8 mouse cellular contexts compared by ENCODE assay signal in genomic region chr1:87510166-87510691, GRCm38 (mm10). TPM values are rescaled to one million over a fixed set of nuclear protein-coding genes. Genes with fewer than 3 reads are reported as not detected.
DNase-seq lines count a peak whose midpoint lies in the region; ATAC-seq and TF ChIP-seq lines count a peak whose summit lies in the region.

No protein-coding gene starts in this region.

- no peak overlapping the region for H3K27ac ChIP-seq in heart, adult 2 months
- peak overlapping the region; percentile 84 for H3K27ac ChIP-seq in forebrain, embryonic 10.5 days
- no peak overlapping the region for H3K27ac ChIP-seq in liver, adult 2 months (replicated peaks; ENCODE audit: insufficient read depth, low read depth, low read length)
- peak overlapping the region; percentile 33; the same call in 1 of the 2 replicates for H3K27ac ChIP-seq in neural tube, embryonic 15.5 days (replicated peaks)

- H3K4me1 ChIP-seq in heart, adult 2 months (ENCODE audit: control insufficient read depth, insufficient read depth, low read length) = no peaks in the 10 kb centered on the region
- H3K4me1 ChIP-seq in forebrain, embryonic 10.5 days = peaks cover 18% of the 10 kb centered on the region
- no peaks in the 10 kb centered on the region for H3K4me1 ChIP-seq in liver, adult 2 months (ENCODE audit: control insufficient read depth, insufficient read depth, low read length)
- H3K4me1 ChIP-seq in neural tube, embryonic 15.5 days = peaks cover 22% of the 10 kb centered on the region

- ATAC-seq in neural tube, embryonic 15.5 days (ENCODE audit: low FRiP score) = peak; percentile 93

- intact Hi-C loops in heart, adult 2 months (cut with DNase I) = no loop called here

- peak overlapping the region; percentile 37 for H3K4me3 ChIP-seq in heart, adult 2 months
- peak overlapping the region; percentile 79 for H3K4me3 ChIP-seq in forebrain, embryonic 10.5 days
- H3K4me3 ChIP-seq in liver, adult 2 months (ENCODE audit: insufficient read depth, low read depth, low read length) = peak overlapping the region; percentile 34; the same call in 1 of the 2 replicates
- H3K4me3 ChIP-seq in neural tube, embryonic 15.5 days (replicated peaks) = peak overlapping the region; percentile 70

- TF ChIP-seq CTCF in heart, adult 2 months (IDR thresholded peaks at IDR 0.05) = no peak
- no peak for TF ChIP-seq CTCF in liver, adult 2 months (IDR thresholded peaks at IDR 0.05; ENCODE audit: low read depth, low read length)

- 2% methylated on average over 38 of the region's 61 CpGs for WGBS in heart, adult 2 months
- 1% methylated on average over 61 of the region's 61 CpGs for WGBS in forebrain, embryonic 10.5 days
- 12% methylated on average over 40 of the region's 61 CpGs for WGBS in liver, adult 2 months
- under 1% methylated on average over 57 of the region's 61 CpGs for WGBS in neural tube, embryonic 15.5 days

- no peak for TF ChIP-seq POLR2A in heart, adult 2 months (IDR thresholded peaks at IDR 0.05; ENCODE audit: insufficient read depth, low read depth, low read length)
- no peak for TF ChIP-seq POLR2A in liver, adult 2 months (IDR thresholded peaks at IDR 0.05; ENCODE audit: extremely low read depth, insufficient read depth, low read length)

- no peak for TF ChIP-seq EP300 in heart, adult 2 months (IDR thresholded peaks at IDR 0.05; ENCODE audit: insufficient read depth, low read depth, low read length)

- peak overlapping the region; percentile 97 for H3K4me2 ChIP-seq in neural tube, embryonic 15.5 days

- H3K9me3 ChIP-seq in forebrain, embryonic 10.5 days = no peaks in the 10 kb centered on the region
- no peaks in the 10 kb centered on the region for H3K9me3 ChIP-seq in neural tube, embryonic 15.5 days (replicated peaks)

- H3K79me2 ChIP-seq in heart, adult 2 months (replicated peaks; ENCODE audit: control insufficient read depth, insufficient read depth, low read length) = no peaks in the 10 kb centered on the region
- H3K79me2 ChIP-seq in liver, adult 2 months (ENCODE audit: control insufficient read depth, insufficient read depth, low read length) = no peaks in the 10 kb centered on the region; the same call in 1 of the 2 replicates

- H3K9ac ChIP-seq in heart, adult 2 months (ENCODE audit: low read depth, low read length) = 0 out of 2 replicates have a peak overlapping the region, but pooled peaks have one; percentile 16
- H3K9ac ChIP-seq in liver, adult 2 months (ENCODE audit: low read depth, low read length) = no peak overlapping the region
- H3K9ac ChIP-seq in neural tube, embryonic 15.5 days (replicated peaks) = peak overlapping the region; percentile 60

- peaks cover 13% of the 10 kb centered on the region for H3K27me3 ChIP-seq in heart, adult 2 months (ENCODE audit: control insufficient read depth, insufficient read depth, low read length)
- H3K27me3 ChIP-seq in forebrain, embryonic 10.5 days (ENCODE audit: poor library complexity, severe bottlenecking) = peaks cover 59% of the 10 kb centered on the region
- H3K27me3 ChIP-seq in liver, adult 2 months (ENCODE audit: control insufficient read depth, insufficient read depth, low read length) = 0 out of 2 replicates have a peak, but pooled peaks cover 2% of the 10 kb centered on the region
- H3K27me3 ChIP-seq in neural tube, embryonic 15.5 days (replicated peaks) = peaks cover 22% of the 10 kb centered on the region

- no peaks in the 10 kb centered on the region for H3K36me3 ChIP-seq in heart, adult 2 months (ENCODE audit: control insufficient read depth, insufficient read depth, low read length)
- no peaks in the 10 kb centered on the region for H3K36me3 ChIP-seq in forebrain, embryonic 10.5 days (replicated peaks)
- H3K36me3 ChIP-seq in liver, adult 2 months (ENCODE audit: control insufficient read depth, insufficient read depth, low read length) = no peaks in the 10 kb centered on the region
- H3K36me3 ChIP-seq in neural tube, embryonic 15.5 days = no peaks in the 10 kb centered on the region

- DNase-seq in heart, adult 2 months = peak; percentile 31 to 32
- DNase-seq in heart, adult 8-10 months (ENCODE audit: low spot score) = no peak
- peak; percentile 63 for DNase-seq in adrenal gland, postnatal 25 days
- peak; percentile 33 for DNase-seq in forebrain, embryonic 10.5 days (ENCODE audit: extremely low spot score, low spot score)
- peak; percentile 42 for DNase-seq in induced T-regulatory cell, adult 2 months (ENCODE audit: low read depth)
- DNase-seq in liver, adult 2 months (ENCODE audit: extremely low read depth, low read depth, low spot score) = no peak
- no peak for DNase-seq in MN1 (ENCODE audit: low spot score)

RNA-seq across cellular contexts. Expression of gene Neu2, which starts 0.5 kb away (rescaled TPM):
- total RNA-seq in heart, adult 2 months (2021) = not detected
- 0.27 TPM in 1 of 2 replicates, not detected in the other for polyA plus RNA-seq in heart, adult 2 months (2012; rRNA removed)
- not detected for total RNA-seq in heart, adult 8-10 months (2022)
- not detected in 2 replicates for total RNA-seq in adrenal gland, postnatal 25 days (2021)
- polyA plus RNA-seq in forebrain, embryonic 10.5 days (2016; fragmentation: Nextera tagmentation; extraction: Ambion mirVana) = not detected in 2 replicates
- 2.6 and 3.0 TPM in 2 replicates for total RNA-seq in liver, adult 2 months (2014; rRNA removed)
- polyA plus RNA-seq in liver, adult 2 months (2012; rRNA removed) = 3.1 and 3.4 TPM in 2 replicates
- polyA plus RNA-seq in neural tube, embryonic 15.5 days (2015; fragmentation: Nextera tagmentation; extraction: Ambion mirVana) = 0.51 and 4.7 TPM in 2 replicates

RNA-seq across cellular contexts. Expression of gene Snorc, which starts 40.2 kb away (rescaled TPM):
- not detected for total RNA-seq in heart, adult 2 months (2021)
- polyA plus RNA-seq in heart, adult 2 months (2012; rRNA removed) = 1.6 TPM in 1 of 2 replicates, not detected in the other
- total RNA-seq in heart, adult 8-10 months (2022) = not detected
- total RNA-seq in adrenal gland, postnatal 25 days (2021) = not detected in 2 replicates
- polyA plus RNA-seq in forebrain, embryonic 10.5 days (2016; fragmentation: Nextera tagmentation; extraction: Ambion mirVana) = not detected in 2 replicates
- total RNA-seq in liver, adult 2 months (2014; rRNA removed) = not detected in 2 replicates
- polyA plus RNA-seq in liver, adult 2 months (2012; rRNA removed) = 0.32 TPM in 1 of 2 replicates, not detected in the other
- 2.0 and 5.5 TPM in 2 replicates for polyA plus RNA-seq in neural tube, embryonic 15.5 days (2015; fragmentation: Nextera tagmentation; extraction: Ambion mirVana)

Comparison
In these comparisons a context has a peak if more than half of its experiments do, and no peak if none do; other contexts are left out.
1. DNase-seq: peak in heart, adult 2 months (2 of 2), adrenal gland, postnatal 25 days (single experiment), forebrain, embryonic 10.5 days (single experiment) and induced T-regulatory cell, adult 2 months (single experiment); none in heart, adult 8-10 months (single experiment), liver, adult 2 months (single experiment) and MN1 (single experiment).
2. H3K27ac ChIP-seq: peak in forebrain, embryonic 10.5 days (single experiment) and neural tube, embryonic 15.5 days (single experiment); none in heart, adult 2 months (single experiment) and liver, adult 2 months (single experiment).
3. Peak in every context shown above with its lines, with median percentiles within 50 percentile points of each other: H3K4me3 ChIP-seq.